Mouse (Mus musculus) lung, embryonic 15.5 days (tissue): Measurements from ENCODE around the gene Dnajc30. TPM values are rescaled to one million over a fixed set of nuclear protein-coding genes. Genes with fewer than 3 reads are reported as not detected.

ENCODE experiments used
- ATAC-seq: fragments of 200-750 bp; cut with Nextera tagmentation; 2 replicates; pipeline ENCODE4 v1.8.0; 2017; ENCODE audit warnings: moderate number of reproducible peaks, borderline replicate concordance; ENCODE audit not compliant: low FRiP score, low TSS enrichment; ENCODE audit errors: extremely low read depth
- H3K27ac ChIP-seq: fragments of 300-500 bp; sonication (generic); 2 replicates; pipeline ENCODE4 v1.5.1; 2015; ENCODE audit warnings: moderate library complexity, mild to moderate bottlenecking, inconsistent platforms
- H3K27me3 ChIP-seq: fragments of 300-500 bp; sonication (generic); 2 replicates; pipeline ENCODE4 v1.6.1; 2015; ENCODE audit warnings: inconsistent platforms
- H3K36me3 ChIP-seq: fragments of 300-500 bp; sonication (generic); 2 replicates; pipeline ENCODE4 v1.6.1; 2015; ENCODE audit warnings: inconsistent platforms
- H3K4me1 ChIP-seq: fragments of 300-500 bp; sonication (generic); 2 replicates; pipeline ENCODE4 v1.6.1; 2015; ENCODE audit warnings: inconsistent platforms
- H3K4me2 ChIP-seq: fragments of 300-500 bp; sonication (generic); 2 replicates; pipeline ENCODE4 v1.6.1; 2015; ENCODE audit warnings: inconsistent platforms, mild to moderate bottlenecking, moderate library complexity
- H3K4me3 ChIP-seq: fragments of 300-500 bp; sonication (generic); 2 replicates; pipeline ENCODE4 v1.5.1; 2015; ENCODE audit warnings: mild to moderate bottlenecking, inconsistent platforms
- H3K9ac ChIP-seq: fragments of 300-500 bp; sonication (generic); 2 replicates; pipeline ENCODE4 v1.6.1; 2015; ENCODE audit warnings: inconsistent platforms
- H3K9me3 ChIP-seq: fragments of 300-500 bp; sonication (generic); 2 replicates; pipeline ENCODE4 v1.6.1; 2016; ENCODE audit warnings: inconsistent platforms
- WGBS: fragments of 180-500 bp; shearing (Covaris S2); methylation state at CpG from one replicate; pipeline ENCODE4 v1.1.7; 2015; 5-methylcytosine and 5-hydroxymethylcytosine counted together
- polyA plus RNA-seq: library from polyadenylated mRNA; unstranded; fragments of >200 nt; fragmentation: Nextera tagmentation; extraction: Ambion mirVana; gene quantifications from 2 replicates; pipeline ENCODE4 v1.2.1, GENCODE M21; 2015

Gene Dnajc30
- polyA plus RNA-seq, 1 experiment from 2014 or later = 31.7 TPM

GRCm38 (mm10) chr5:135115241-135115640 is 51.2 kb downstream of the Dnajc30 start:
- Histone ChIP-seq H3K4me3 (no peak overlapping the region), H3K9me3 (no peaks in the 10 kb centered on the region), H3K4me2 (no peak overlapping the region), H3K27me3 (0 out of 2 replicates have a peak, but pooled peaks cover under 1% of the 10 kb centered on the region), H3K27ac (no peak overlapping the region), H3K9ac (no peak overlapping the region), H3K4me1 (peaks cover 7% of the 10 kb centered on the region), H3K36me3 (no peaks in the 10 kb centered on the region)
- 74% methylated on average over 8 of the region's 8 CpGs for WGBS
- ATAC-seq = no peak

Other genes with a start within 250 kb of the Dnajc30 start
- not detected in 2 replicates for gene Tmem270, start 157.5 kb upstream of the Dnajc30 start, polyA plus RNA-seq
- 0.65 and 1.6 TPM in 2 replicates for gene Cldn13, start 148.7 kb upstream of the Dnajc30 start, polyA plus RNA-seq
- 24.7 TPM in 2 replicates for gene Mettl27, start 131.8 kb upstream of the Dnajc30 start, polyA plus RNA-seq
- gene Cldn4, start 117.3 kb upstream of the Dnajc30 start, polyA plus RNA-seq = 31.7 and 34.3 TPM in 2 replicates
- gene Cldn3, start 78.0 kb upstream of the Dnajc30 start, polyA plus RNA-seq = 241 and 259 TPM in 2 replicates
- gene Abhd11, start 55.0 kb upstream of the Dnajc30 start, polyA plus RNA-seq = 66.7 and 66.9 TPM in 2 replicates
- 11.9 and 13.2 TPM in 2 replicates for gene Stx1a, start 40.7 kb upstream of the Dnajc30 start, polyA plus RNA-seq
- gene Bud23, start 757 bp downstream of the Dnajc30 start, polyA plus RNA-seq = 117 and 124 TPM in 2 replicates
- 6.1 and 9.1 TPM in 2 replicates for gene Vps37d, start 14.1 kb downstream of the Dnajc30 start, polyA plus RNA-seq
- gene Mlxipl, start 25.7 kb downstream of the Dnajc30 start, polyA plus RNA-seq = 1.4 and 2.8 TPM in 2 replicates
- gene Tbl2, start 85.5 kb downstream of the Dnajc30 start, polyA plus RNA-seq = 21.4 and 21.7 TPM in 2 replicates
- 48.7 and 49.2 TPM in 2 replicates for gene Bcl7b, start 104.1 kb downstream of the Dnajc30 start, polyA plus RNA-seq
- 47.5 and 47.9 TPM in 2 replicates for gene Baz1b, start 123.1 kb downstream of the Dnajc30 start, polyA plus RNA-seq
- 0.61 and 1.1 TPM in 2 replicates for gene Fzd9, start 187.0 kb downstream of the Dnajc30 start, polyA plus RNA-seq